Mouse (Mus musculus): ENCODE measurements around the gene Ankfy1. TPM values are rescaled to one million over a fixed set of nuclear protein-coding genes. Genes with fewer than 3 reads are reported as not detected.
"Not testable (repeated sequence)": the region's sequence is repeated elsewhere in the genome, so short reads cannot be mapped to it uniquely, and the experiment has no call there.

The Ankfy1 gene
- polyA plus RNA-seq, 1 experiment from 2014 or later, result 26.8 TPM

DNA sequence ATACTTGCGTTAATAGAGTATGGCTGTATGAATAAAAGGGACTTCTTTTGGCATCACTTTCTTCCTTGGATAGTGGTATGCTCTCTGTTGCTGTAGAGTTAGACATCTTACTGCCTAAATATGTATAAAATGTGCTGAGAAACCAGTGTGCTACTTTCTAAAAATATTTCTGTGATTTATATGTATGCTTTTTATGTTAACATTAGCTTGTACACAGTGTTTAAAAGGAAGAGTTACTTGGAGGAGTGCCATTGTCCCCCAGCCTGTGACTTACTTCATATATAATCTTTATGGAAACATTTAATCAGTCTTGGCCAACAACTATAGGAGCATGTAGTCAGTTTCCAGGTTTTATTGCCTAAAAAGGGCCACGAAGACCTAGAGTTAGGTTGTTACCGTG, 79.3 kb downstream of the Ankfy1 start:
- no peaks in the 10 kb centered on the region for H3K4me1 ChIP-seq
- ATAC-seq (ENCODE audit: low FRiP score, low read depth), result no peak
- no peak overlapping the region for H3K9ac ChIP-seq
- no peaks in the 10 kb centered on the region for H3K27me3 ChIP-seq (replicated peaks)
- no peak overlapping the region for H3K27ac ChIP-seq
- H3K9me3 ChIP-seq, result no peaks in the 10 kb centered on the region
- H3K4me3 ChIP-seq, result no peak overlapping the region
- 95% methylated on average over 3 of the region's 3 CpGs for WGBS
- H3K36me3 ChIP-seq, result peaks cover 30% of the 10 kb centered on the region
- H3K4me2 ChIP-seq (replicated peaks), result no peak overlapping the region

DNA sequence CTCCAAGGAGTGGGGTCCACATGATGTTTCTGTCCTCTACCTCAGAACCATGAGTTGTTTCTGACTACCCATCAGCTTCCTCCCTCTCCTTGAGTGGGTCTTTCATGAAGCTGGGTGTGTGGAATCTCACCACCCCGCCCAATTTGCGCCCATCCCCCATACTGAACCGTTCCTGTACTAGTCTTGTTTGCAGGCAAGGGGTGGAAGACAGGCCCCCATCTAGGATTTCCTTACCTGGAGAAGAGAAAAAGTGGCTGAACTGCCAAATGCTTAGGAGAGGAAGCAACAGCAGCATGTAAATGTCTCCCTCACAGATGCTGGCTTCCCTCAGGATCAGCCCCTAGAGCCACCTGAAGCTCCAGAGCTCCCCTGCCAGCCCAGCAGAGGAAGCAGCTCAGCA, 80.5 kb downstream of the Ankfy1 start:
- no peak overlapping the region for H3K9ac ChIP-seq
- no peak overlapping the region for H3K27ac ChIP-seq
- H3K4me2 ChIP-seq (replicated peaks), result no peak overlapping the region
- H3K4me1 ChIP-seq, result no peaks in the 10 kb centered on the region
- H3K36me3 ChIP-seq, result peaks cover 22% of the 10 kb centered on the region
- no peak for ATAC-seq (ENCODE audit: low FRiP score, low read depth)
- H3K9me3 ChIP-seq, result no peaks in the 10 kb centered on the region
- 91% methylated on average over 3 of the region's 3 CpGs for WGBS
- H3K4me3 ChIP-seq, result no peak overlapping the region
- H3K27me3 ChIP-seq (replicated peaks), result no peaks in the 10 kb centered on the region

DNA sequence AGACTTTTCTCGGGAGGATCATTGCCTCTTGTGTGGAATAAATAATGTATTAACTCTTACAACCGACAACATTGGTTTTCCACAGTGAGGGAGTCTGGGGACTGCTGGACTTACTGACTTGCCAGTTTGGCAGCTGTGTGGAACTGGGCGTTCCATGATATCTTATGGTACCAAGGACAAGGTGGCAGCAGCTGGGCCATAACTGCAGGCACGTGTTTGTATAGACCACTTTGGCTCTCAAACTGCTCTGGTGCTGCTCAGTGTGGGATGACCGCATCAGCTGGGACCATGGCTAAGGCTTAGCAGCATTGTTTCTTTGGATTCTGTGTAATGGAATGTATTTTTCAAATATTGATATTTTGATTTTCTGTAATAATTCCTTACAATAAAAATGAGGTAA, 81.0 kb downstream of the Ankfy1 start:
- Histone ChIP-seq H3K4me2 (replicated peaks) (no peak overlapping the region), H3K27me3 (replicated peaks) (no peaks in the 10 kb centered on the region), H3K36me3 (peaks cover 22% of the 10 kb centered on the region), H3K9ac (no peak overlapping the region), H3K9me3 (no peaks in the 10 kb centered on the region), H3K4me3 (no peak overlapping the region), H3K27ac (no peak overlapping the region), H3K4me1 (no peaks in the 10 kb centered on the region)
- ATAC-seq (ENCODE audit: low FRiP score, low read depth), result no peak
- WGBS, result 88% methylated on average over 5 of the region's 5 CpGs

DNA sequence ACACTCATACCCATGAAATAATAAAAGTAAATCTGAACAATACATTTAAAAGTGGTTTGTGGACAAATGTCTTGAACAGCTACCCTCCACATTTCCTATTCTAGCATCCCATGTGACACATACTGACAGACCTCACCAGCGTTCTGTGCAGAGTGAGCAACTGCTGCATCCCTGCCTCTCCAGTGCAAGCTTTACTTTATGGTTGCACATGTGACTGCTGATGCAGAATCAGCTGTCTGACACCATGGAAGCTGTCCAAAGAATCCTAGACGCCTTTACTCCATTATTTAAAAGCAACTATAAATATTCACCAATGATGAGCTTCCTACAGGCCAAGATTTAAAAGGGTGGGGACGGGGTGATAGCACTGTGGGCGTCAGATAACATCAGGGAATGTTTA, 81.7 kb downstream of the Ankfy1 start:
- Histone ChIP-seq H3K27ac (no peak overlapping the region), H3K9me3 (no peaks in the 10 kb centered on the region), H3K4me2 (replicated peaks) (no peak overlapping the region), H3K4me1 (no peaks in the 10 kb centered on the region), H3K27me3 (replicated peaks) (no peaks in the 10 kb centered on the region), H3K36me3 (peaks cover 22% of the 10 kb centered on the region), H3K4me3 (no peak overlapping the region), H3K9ac (no peak overlapping the region)
- WGBS, result 83% methylated on average over 4 of the region's 4 CpGs
- ATAC-seq (ENCODE audit: low FRiP score, low read depth), result no peak

DNA sequence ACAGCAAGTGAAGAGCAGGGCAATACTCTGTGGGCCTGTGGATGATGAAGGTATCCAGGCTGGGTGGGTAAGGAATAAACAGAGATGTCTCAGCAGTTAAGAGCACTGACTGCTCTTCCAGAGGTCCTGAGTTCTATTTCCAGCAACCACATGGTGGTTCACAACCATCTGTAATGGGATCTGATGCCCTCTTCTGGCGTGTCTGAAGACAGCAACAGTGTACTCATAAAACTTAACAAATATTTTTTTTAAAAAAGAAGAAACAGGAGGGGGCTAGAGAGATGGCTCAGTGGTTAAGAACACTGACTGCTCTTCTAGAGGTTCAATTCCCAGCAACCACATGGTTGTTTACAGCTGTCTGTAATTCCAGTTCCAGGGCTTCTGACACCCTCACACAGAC, 82.8 kb downstream of the Ankfy1 start:
- H3K4me3 ChIP-seq; ATAC-seq (ENCODE audit: low FRiP score, low read depth); H3K27me3 ChIP-seq (replicated peaks); H3K9me3 ChIP-seq; H3K4me2 ChIP-seq (replicated peaks); H3K4me1 ChIP-seq; H3K9ac ChIP-seq; H3K27ac ChIP-seq: not testable (repeated sequence)
- WGBS, result 54% methylated on average over 1 of the region's 1 CpGs
- H3K36me3 ChIP-seq, result peaks cover 16% of the 10 kb centered on the region

DNA sequence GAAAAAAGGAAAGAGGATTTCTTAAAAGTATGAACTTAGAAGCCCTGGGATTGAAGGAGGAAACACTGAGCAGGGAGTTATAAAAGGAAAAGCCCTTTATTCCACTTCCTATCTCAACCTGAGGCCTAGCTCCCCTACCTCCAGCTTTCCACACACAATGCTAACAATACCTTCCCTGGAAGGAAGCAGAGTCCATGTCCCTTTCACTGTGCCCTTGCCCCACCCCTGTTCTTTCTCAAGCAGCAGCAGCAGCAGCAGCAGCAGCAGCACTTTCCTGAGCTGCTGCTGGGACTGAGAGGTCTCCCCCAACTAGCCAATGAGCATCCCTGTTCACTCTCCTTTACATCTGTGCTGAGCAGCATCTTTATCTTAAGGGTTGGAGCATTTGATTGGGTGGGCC, 89.2 kb downstream of the Ankfy1 start:
- ATAC-seq (ENCODE audit: low FRiP score, low read depth), result no peak
- Histone ChIP-seq H3K9ac (no peak overlapping the region), H3K27me3 (replicated peaks) (no peaks in the 10 kb centered on the region), H3K27ac (no peak overlapping the region), H3K9me3 (no peaks in the 10 kb centered on the region), H3K36me3 (no peaks in the 10 kb centered on the region), H3K4me3 (no peak overlapping the region), H3K4me1 (no peaks in the 10 kb centered on the region), H3K4me2 (replicated peaks) (no peak overlapping the region)

DNA sequence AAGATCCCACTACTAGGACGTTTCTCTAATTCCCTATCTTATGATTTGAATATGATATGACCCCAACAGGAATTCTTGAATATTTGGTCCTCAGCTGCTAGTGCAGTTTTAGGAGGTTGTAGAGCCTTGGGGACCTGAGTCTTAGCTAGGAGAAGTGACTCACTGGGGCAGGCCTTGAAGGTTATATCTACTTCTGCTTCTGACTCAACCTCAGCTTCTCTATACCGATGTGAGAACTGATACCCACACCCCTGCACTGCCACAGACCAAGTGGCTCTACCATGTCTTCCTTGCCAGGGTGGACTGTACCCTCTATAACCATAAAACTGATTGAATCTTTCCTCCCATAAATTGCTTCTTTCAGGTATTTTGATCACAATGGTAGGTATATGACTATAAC, 92.3 kb downstream of the Ankfy1 start:
- no peak for ATAC-seq (ENCODE audit: low FRiP score, low read depth)
- no peaks in the 10 kb centered on the region for H3K36me3 ChIP-seq
- H3K4me1 ChIP-seq, result no peaks in the 10 kb centered on the region
- H3K4me2 ChIP-seq (replicated peaks), result no peak overlapping the region
- no peaks in the 10 kb centered on the region for H3K27me3 ChIP-seq (replicated peaks)
- H3K9ac ChIP-seq, result no peak overlapping the region
- no peak overlapping the region for H3K4me3 ChIP-seq
- WGBS, result 76% methylated on average over 2 of the region's 2 CpGs
- H3K9me3 ChIP-seq, result no peaks in the 10 kb centered on the region
- H3K27ac ChIP-seq, result no peak overlapping the region

DNA sequence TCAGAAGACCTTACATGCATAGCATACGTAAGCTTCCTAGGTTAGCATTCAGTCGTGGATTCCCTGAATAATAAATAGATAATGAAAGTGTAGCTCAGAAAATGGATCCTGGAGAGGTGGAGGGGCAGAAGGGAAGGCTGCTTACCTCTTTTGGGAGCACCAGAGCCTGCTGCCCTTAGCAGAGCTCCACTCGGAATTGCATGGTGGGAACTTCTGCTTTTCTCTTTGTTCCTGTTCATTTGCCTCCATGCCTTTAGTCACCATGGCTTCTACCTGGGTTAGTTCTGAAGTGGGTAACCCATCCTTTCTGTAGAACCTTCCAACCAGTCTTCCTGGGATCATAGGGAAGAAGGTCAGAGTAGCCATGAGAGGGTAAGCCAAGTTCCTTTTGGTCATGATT, 92.7 kb downstream of the Ankfy1 start:
- ATAC-seq (ENCODE audit: low FRiP score, low read depth), result no peak
- H3K9ac ChIP-seq, result no peak overlapping the region
- H3K27me3 ChIP-seq (replicated peaks), result no peaks in the 10 kb centered on the region
- no peaks in the 10 kb centered on the region for H3K36me3 ChIP-seq
- no peaks in the 10 kb centered on the region for H3K4me1 ChIP-seq
- no peak overlapping the region for H3K4me3 ChIP-seq
- H3K27ac ChIP-seq, result no peak overlapping the region
- 88% methylated on average over 3 of the region's 3 CpGs for WGBS
- H3K9me3 ChIP-seq, result no peaks in the 10 kb centered on the region
- H3K4me2 ChIP-seq (replicated peaks), result no peak overlapping the region

DNA sequence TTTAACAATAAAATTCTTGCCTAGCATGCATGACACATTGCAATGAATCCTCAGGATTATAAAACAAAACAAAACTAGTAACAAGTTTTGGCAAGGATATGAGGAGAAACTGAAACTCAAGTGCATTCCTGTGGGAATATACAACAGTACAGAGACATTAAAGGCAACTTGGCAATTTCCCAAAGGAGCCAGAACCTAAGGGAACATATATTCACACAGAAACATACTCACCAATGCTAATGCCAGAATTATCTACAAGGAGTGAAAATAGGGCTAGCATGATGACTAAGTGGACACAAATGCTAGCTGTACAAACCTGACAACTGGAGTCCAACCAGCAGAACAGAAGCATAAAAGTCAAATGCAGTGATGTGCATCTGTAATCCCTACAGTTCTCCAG, 102.2 kb downstream of the Ankfy1 start:
- ATAC-seq (ENCODE audit: low FRiP score, low read depth), result no peak
- Histone ChIP-seq H3K27ac (no peak overlapping the region), H3K36me3 (no peaks in the 10 kb centered on the region), H3K4me2 (replicated peaks) (no peak overlapping the region), H3K27me3 (replicated peaks) (no peaks in the 10 kb centered on the region), H3K9me3 (no peaks in the 10 kb centered on the region), H3K9ac (no peak overlapping the region), H3K4me1 (peaks cover 5% of the 10 kb centered on the region; the same call in 1 of the 2 replicates), H3K4me3 (no peak overlapping the region)

DNA sequence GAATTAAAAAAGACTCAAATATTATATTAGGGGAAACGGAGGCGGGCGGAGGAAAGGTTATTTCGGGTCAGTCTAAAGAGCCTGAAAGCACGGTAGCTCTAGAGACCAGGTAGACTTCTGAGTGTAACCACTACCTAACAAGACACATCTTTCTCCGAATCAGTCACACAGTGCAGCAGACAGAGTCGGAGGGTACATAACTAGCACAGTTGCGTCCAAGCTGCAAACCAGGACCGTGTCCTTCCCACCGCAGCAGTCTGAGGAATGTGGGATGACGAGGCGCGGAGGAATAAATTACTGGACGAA, 105.3 kb downstream of the Ankfy1 start:
- Histone ChIP-seq H3K9ac (peak overlapping the region; percentile 85), H3K36me3 (no peaks in the 10 kb centered on the region), H3K4me3 (peak overlapping the region; percentile 99), H3K27me3 (replicated peaks) (no peaks in the 10 kb centered on the region), H3K9me3 (no peaks in the 10 kb centered on the region), H3K4me1 (peaks cover 8% of the 10 kb centered on the region), H3K27ac (peak overlapping the region; percentile 67), H3K4me2 (replicated peaks) (peak overlapping the region; percentile 86)
- WGBS, result 19% methylated on average over 14 of the region's 14 CpGs
- ATAC-seq (ENCODE audit: low FRiP score, low read depth), result peak; percentile 57; the same call in 1 of the 2 replicates

DNA sequence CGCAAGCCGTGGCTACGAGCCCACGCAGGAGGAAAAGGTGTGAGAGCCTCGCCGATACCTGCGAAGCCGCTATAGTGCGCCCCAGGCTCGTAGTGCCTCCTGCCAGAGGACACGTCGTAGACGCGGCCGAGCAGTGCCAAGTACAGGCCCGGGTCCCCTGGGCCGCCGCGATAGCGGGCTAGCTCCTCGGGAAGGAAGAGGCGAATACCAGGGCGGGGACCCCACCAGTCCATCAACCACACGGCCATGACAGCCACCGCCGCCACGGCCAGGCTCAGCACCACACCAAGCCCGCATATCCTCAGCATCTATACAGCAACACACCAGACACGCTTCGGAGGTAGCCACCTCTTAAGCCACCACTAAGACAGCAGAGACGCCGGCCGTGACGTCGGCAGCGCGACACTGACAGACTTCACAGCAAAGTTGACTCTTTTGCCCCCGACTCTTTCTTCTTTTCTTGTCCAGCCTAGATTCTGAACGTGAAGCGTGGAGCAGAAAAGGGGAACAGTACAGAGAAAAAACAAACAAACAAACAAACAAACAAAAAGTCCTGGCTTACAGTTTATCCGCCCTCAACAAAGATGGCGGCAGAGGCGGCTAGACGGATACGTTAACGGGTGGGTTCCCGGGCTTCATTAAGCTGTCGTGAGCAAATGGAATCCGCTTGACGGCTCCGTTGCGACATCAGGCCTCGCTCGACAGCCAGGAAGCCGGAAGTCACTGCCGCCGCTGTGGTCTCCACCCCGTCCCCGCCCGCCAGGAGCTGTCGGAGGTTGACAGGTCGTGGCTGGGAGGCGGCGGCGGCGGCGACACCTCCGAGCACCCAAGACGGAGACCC, 105.9 kb downstream of the Ankfy1 start, which contains the start of the genes Cyb5d2 and Zzef1:
TSS of gene Cyb5d2 (minus strand) at position 688 of the 841 bp plus-strand sequence.
TSS of gene Zzef1 (plus strand) at position 772 of the 841 bp plus-strand sequence.
- no peaks in the 10 kb centered on the region for H3K9me3 ChIP-seq
- under 1% methylated on average over 69 of the region's 69 CpGs for WGBS
- ATAC-seq (ENCODE audit: low FRiP score, low read depth), result peak; percentile 92
- H3K27me3 ChIP-seq (replicated peaks), result no peaks in the 10 kb centered on the region
- peaks cover 8% of the 10 kb centered on the region for H3K4me1 ChIP-seq
- H3K4me3 ChIP-seq, result peak within 1 kb of the TSS; percentile 99
- H3K36me3 ChIP-seq, result no peaks in the 10 kb centered on the region
- H3K27ac ChIP-seq, result peak within 1 kb of the TSS; percentile 67
- peak within 1 kb of the TSS; percentile 85 for H3K9ac ChIP-seq
- H3K4me2 ChIP-seq (replicated peaks), result peak within 1 kb of the TSS; percentile 92

DNA sequence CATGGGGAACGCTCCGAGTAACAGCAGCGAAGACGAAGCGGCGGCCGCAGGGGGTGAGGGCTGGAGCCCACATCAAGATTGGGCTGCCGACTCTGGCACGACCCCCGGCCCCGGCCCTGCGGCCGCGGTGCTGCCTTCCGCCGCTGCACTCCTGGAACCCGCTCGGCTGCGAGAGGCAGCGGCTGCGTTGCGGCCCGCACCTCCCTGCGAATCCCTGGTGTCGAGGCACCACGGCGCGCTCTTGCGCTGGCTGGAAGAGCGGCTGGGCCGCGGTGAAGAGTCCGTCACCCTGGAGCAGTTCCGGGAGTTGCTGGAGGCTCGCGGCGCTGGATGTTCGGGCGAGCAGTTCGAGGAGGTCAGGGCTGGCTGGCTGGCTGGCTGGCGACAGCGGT, 106.5 kb downstream of the Ankfy1 start:
- Histone ChIP-seq H3K4me3 (peak overlapping the region; percentile 99), H3K27me3 (replicated peaks) (no peaks in the 10 kb centered on the region), H3K27ac (no peak overlapping the region), H3K4me2 (replicated peaks) (peak overlapping the region; percentile 92), H3K9me3 (no peaks in the 10 kb centered on the region), H3K4me1 (peaks cover 8% of the 10 kb centered on the region), H3K36me3 (no peaks in the 10 kb centered on the region), H3K9ac (peak overlapping the region; percentile 85)
- under 1% methylated on average over 42 of the region's 42 CpGs for WGBS
- peak; percentile 18; the same call in 1 of the 2 replicates for ATAC-seq (ENCODE audit: low FRiP score, low read depth)

DNA sequence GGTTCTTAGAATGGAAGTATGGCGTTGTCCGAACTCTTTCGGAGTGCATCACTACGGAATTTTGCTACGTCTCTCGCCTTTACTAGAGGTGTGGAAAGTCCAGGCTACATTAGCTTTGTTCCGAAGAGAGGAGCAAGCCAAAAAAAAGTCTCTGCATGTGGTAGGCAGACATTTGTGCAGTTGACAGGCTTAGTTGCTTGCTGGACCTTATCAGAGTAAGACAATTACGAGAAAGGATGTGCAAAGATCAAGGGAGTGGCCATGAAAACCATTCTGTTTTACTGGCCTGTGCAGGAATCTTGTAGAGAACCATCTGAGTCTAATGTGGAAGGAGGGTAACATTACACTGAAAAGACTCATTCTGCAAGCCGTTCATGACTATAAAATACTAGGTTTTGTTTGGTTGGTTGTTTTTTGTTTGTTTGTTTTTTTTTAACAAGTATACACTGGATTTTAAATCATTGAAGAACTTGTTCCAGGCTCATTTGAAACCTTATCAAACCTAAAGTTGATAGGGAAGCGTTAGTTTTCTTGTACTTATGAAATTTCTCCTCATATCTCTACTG, 107.0 kb downstream of the Ankfy1 start:
- H3K9ac ChIP-seq, result peak overlapping the region; percentile 85
- peak overlapping the region; percentile 99 for H3K4me3 ChIP-seq
- ATAC-seq (ENCODE audit: low FRiP score, low read depth), result no peak
- WGBS, result 24% methylated on average over 10 of the region's 10 CpGs
- no peaks in the 10 kb centered on the region for H3K9me3 ChIP-seq
- no peaks in the 10 kb centered on the region for H3K27me3 ChIP-seq (replicated peaks)
- no peak overlapping the region for H3K27ac ChIP-seq
- peak overlapping the region; percentile 92 for H3K4me2 ChIP-seq (replicated peaks)
- H3K4me1 ChIP-seq, result peaks cover 8% of the 10 kb centered on the region
- H3K36me3 ChIP-seq, result no peaks in the 10 kb centered on the region
